Mouse (Mus musculus) Patski (cell line): ENCODE data around the gene Tmem184c. TPM values are rescaled to one million over a fixed set of nuclear protein-coding genes. Genes with fewer than 3 reads are reported as not detected.

ENCODE experiments used
- ATAC-seq: fragments of 100-300 bp; one replicate; pipeline ENCODE4 v1.8.0; 2021
- CTCF ChIA-PET: fragments of 350-600 bp; sonication (Branson Sonifier 250); formaldehyde crosslinking; loops from one replicate; lab custom pipeline; 2022; ENCODE audit warnings: inconsistent platforms; lab: Charles Lee
- POLR2A ChIA-PET: fragments of 350-600 bp; sonication (Branson Sonifier 250); formaldehyde crosslinking; loops from one replicate; lab custom pipeline; 2022; ENCODE audit warnings: antibody characterized with exemption, inconsistent platforms; lab: Charles Lee
- DNase-seq: peaks from one replicate; pipeline ENCODE4 v3.0.0-alpha.2; 2011; ENCODE audit warnings: low read depth, low spot score
- H3K27me3 ChIP-seq: fragments of 371-371 bp; one replicate; pipeline ENCODE4 v1.5.1; 2021
- CTCF ChIP-seq: fragments of 100-300 bp; IDR thresholded peaks from one replicate; pipeline ENCODE4 v1.5.1; 2021
- in situ Hi-C: fragments of 300-500 bp; cut with MboI; formaldehyde crosslinking; loops from 3 replicates; pipeline ENCODE4 v1.11.1; 2018; ENCODE audit warnings: low pct_unique_long_range_greater_than_20kb, mixed read lengths
- polyA plus RNA-seq: library from polyadenylated mRNA; unstranded; gene quantifications from one replicate; pipeline ENCODE4 v1.2.3, GENCODE M21; 2021

Tmem184c gene
- polyA plus RNA-seq, 1 experiment from 2014 or later, result 59.4 TPM

DNA sequence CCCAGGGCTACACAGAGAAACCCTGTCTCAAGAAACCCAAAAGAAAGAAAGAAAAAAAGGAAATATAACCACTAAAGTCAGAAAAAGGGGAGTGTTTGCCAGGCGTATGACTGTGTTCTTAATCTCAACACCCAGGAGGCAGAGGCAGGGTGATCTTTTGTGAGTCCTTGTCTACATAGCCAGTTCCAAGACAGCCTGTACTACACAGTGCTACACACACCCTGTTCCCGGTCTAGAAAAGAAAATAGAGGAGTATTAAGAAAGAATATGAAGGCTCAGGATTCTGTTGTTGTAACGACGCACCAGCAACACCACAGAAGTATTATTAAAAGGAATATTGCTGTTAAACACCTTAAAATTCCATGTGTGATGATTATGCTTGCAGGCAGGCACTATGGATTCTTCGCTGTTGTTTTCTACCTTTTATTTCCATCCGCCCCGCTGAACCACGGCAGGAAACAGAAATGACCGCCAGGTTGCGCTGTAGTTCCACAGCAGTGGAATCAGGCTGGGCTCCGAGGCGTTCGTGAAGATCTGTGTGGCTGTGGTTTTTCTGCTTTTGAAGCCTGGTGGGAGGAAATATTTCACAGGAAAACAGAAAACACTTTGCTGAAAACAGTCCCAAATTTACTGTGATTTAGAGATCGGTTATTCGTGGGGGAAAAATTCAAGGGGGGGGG lies 19.5 kb upstream of the Tmem184c start:
- ChIA-PET CTCF (interaction anchor here (1.0 to 1.5 kb wide), 2 partner anchors 11 to 375 kb away, joined by 3 read pairs; no protein-coding TSS in a partner anchor), POLR2A (no interaction called here)
- in situ Hi-C loops, result loop anchor here (10.0 kb wide), 2 partner anchors 135 to 375 kb away; no protein-coding TSS in a partner anchor
- DNase-seq, result no peak
- peaks cover 17% of the 10 kb centered on the region for H3K27me3 ChIP-seq
- TF ChIP-seq CTCF, result peak; percentile 95
- peak; percentile 71 for ATAC-seq

DNA sequence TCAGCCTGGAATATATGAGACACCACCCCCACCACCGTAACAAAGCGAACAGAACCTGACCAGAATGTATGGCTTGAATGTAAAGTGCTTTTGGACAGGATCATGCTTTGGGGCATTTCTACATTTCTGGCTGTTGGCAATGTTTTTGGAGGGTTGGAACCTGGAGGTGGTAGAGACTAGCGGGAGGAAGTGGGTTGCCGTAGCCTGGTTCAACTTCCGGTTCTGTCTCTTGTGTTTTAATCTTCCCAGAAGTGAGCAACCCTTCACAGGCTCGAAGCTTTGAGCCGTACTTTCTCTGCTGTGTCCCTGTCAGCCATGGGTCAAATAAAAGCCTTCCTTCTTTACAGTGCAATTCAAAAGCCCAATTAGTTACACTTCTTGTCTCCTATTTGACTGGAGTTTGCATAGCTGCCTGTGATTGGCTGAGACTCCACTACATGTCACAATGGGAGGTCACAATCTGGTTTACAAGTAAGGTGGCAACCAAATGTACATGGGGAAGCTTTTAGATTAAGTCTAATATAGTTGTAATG lies 13.2 kb upstream of the Tmem184c start:
- ChIA-PET CTCF (no interaction called here), POLR2A (no interaction called here)

GRCm38 (mm10) chr8:77617916-77618315 lies 7.4 kb upstream of the Tmem184c start:
- TF ChIP-seq CTCF, result peak; percentile 63
- H3K27me3 ChIP-seq, result peaks cover 7% of the 10 kb centered on the region
- in situ Hi-C loops, result no loop called here
- CTCF ChIA-PET, result interaction anchor here (1.1 kb wide), 1 partner anchor 413 kb away, joined by 3 read pairs; no protein-coding TSS in a partner anchor
- DNase-seq (no peak), ATAC-seq (peak; percentile 55)
- POLR2A ChIA-PET, result no interaction called here

More for the DNA sequence above, 13.2 kb upstream of the Tmem184c start:
- H3K27me3 ChIP-seq, result no peaks in the 10 kb centered on the region
- no peak for TF ChIP-seq CTCF
- ATAC-seq, result no peak
- DNase-seq, result no peak
- in situ Hi-C loops, result no loop called here

GRCm38 (mm10) chr8:77609621-77610020 lies 877 bp downstream of the Tmem184c start:
- ATAC-seq (no peak), DNase-seq (no peak)
- H3K27me3 ChIP-seq, result peaks cover 7% of the 10 kb centered on the region
- ChIA-PET CTCF (no interaction called here), POLR2A (no interaction called here)
- in situ Hi-C loops, result no loop called here
- no peak for TF ChIP-seq CTCF

- DNase-seq (no peak), ATAC-seq (no peak)
- TF ChIP-seq CTCF, result no peak
- ChIA-PET CTCF (interaction anchor here (1.5 to 2.1 kb wide), 2 partner anchors 9 to 11 kb away, joined by 3 to 6 read pairs; no protein-coding TSS in a partner anchor), POLR2A (no interaction called here)
- in situ Hi-C loops, result no loop called here
- no peaks in the 10 kb centered on the region for H3K27me3 ChIP-seq
These were observed 26.3 kb downstream of the Tmem184c start for GRCm38 (mm10) chr8:77584174-77584573.

- no peaks in the 10 kb centered on the region for H3K27me3 ChIP-seq
- CTCF ChIA-PET, result no interaction called here
- TF ChIP-seq CTCF, result no peak
- POLR2A ChIA-PET, result no interaction called here
- DNase-seq (no peak), ATAC-seq (no peak)
- in situ Hi-C loops, result no loop called here
These were observed 32.8 kb downstream of the Tmem184c start for GRCm38 (mm10) chr8:77577674-77578073.

GRCm38 (mm10) chr8:77574229-77574628 lies 36.3 kb downstream of the Tmem184c start:
- ChIA-PET POLR2A (no interaction called here), CTCF (interaction anchor here (0.8 to 1.2 kb wide), 4 partner anchors 10 to 176 kb away, joined by 3 to 4 read pairs (median 3); partner anchors contain the start of gene Tmem184c)
- TF ChIP-seq CTCF, result peak; percentile 67
- in situ Hi-C loops, result no loop called here
- no peak for ATAC-seq
- H3K27me3 ChIP-seq, result no peaks in the 10 kb centered on the region
- no peak for DNase-seq

DNA sequence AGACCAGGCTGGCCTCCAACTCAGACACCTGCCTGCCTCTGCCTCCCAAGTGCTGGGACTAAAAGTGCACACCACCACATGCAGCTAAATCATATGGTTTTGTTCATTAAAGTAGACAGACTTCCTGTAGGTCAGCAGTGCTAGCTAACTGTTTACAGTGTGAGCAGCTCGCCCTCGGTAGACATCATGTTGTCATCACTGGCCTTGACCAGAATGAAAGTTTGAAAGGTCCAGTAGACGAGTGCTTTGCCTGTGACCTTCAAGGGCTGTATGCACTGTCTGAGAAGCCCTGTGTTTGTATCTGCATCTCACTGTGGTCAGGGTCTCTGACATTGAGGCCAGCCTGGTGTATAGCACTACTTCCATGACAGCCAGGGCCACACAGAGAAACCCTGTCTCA lies 49.1 kb downstream of the Tmem184c start:
- TF ChIP-seq CTCF, result no peak
- no peak for ATAC-seq
- no peaks in the 10 kb centered on the region for H3K27me3 ChIP-seq
- ChIA-PET CTCF (no interaction called here), POLR2A (no interaction called here)
- in situ Hi-C loops, result no loop called here
- DNase-seq, result no peak

DNA sequence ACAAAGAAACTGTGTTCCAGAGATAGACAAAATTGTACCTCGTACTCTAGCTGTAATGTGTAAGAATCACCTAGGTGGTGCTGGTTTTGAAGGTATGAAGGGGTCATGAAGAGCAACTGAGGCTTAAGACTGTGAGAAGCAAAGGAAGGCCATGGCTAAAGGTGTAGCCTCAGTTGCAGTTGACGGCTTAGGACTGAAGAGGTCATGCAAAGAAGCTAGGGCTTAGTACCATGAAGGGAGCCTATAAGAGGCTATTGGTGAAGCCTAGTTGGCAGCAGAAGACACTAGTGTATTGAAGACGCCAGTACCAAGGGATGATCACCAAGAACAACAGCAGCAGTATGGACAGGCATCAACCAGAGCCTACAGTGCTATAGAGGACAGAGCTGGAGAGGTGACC lies 58.0 kb downstream of the Tmem184c start:
- no peaks in the 10 kb centered on the region for H3K27me3 ChIP-seq
- ATAC-seq (no peak), DNase-seq (no peak)
- TF ChIP-seq CTCF, result no peak
- in situ Hi-C loops, result no loop called here
- POLR2A ChIA-PET, result no interaction called here
- CTCF ChIA-PET, result interaction anchor here (1.1 kb wide), 1 partner anchor 133 kb away, joined by 3 read pairs; no protein-coding TSS in a partner anchor

- TF ChIP-seq CTCF, result peak; percentile 79
- CTCF ChIA-PET, result no interaction called here
- in situ Hi-C loops, result loop anchor here (10.0 kb wide), 1 partner anchor 125 kb away; no protein-coding TSS in a partner anchor
- POLR2A ChIA-PET, result interaction anchor here (1.0 kb wide), 1 partner anchor 15 kb away, joined by 3 read pairs; no protein-coding TSS in a partner anchor
- H3K27me3 ChIP-seq, result no peaks in the 10 kb centered on the region
- DNase-seq (peak; percentile 19), ATAC-seq (peak; percentile 65)
These were observed 60.5 kb downstream of the Tmem184c start for GRCm38 (mm10) chr8:77549881-77550580.
